Mouse (Mus musculus) erythroblast, embryonic 14.5 days (primary cell): ENCODE measurements around the gene Fuca2. TPM values are rescaled to one million over a fixed set of nuclear protein-coding genes. Genes with fewer than 3 reads are reported as not detected.

Experiments used
- H3K27me3 ChIP-seq: 2 replicates; pipeline ENCODE4 v1.6.1; 2012; ENCODE audit warnings: inconsistent platforms; ENCODE audit not compliant: control insufficient read depth
- H3K36me3 ChIP-seq: 2 replicates; pipeline ENCODE4 v1.6.1; 2012; ENCODE audit warnings: mild to moderate bottlenecking, inconsistent platforms; ENCODE audit not compliant: control insufficient read depth
- H3K4me1 ChIP-seq: 2 replicates; pipeline ENCODE4 v1.6.1; 2012; ENCODE audit warnings: inconsistent platforms; ENCODE audit not compliant: control insufficient read depth
- H3K4me3 ChIP-seq: replicated peaks from 2 replicates; pipeline ENCODE3; 2012; ENCODE audit warnings: moderate library complexity, mild to moderate bottlenecking, inconsistent platforms
- H3K9me3 ChIP-seq: 2 replicates; pipeline ENCODE4 v1.6.1; 2012; ENCODE audit warnings: low read length, inconsistent platforms, mixed read lengths; ENCODE audit not compliant: control insufficient read depth
- GATA1 ChIP-seq: IDR thresholded peaks from 2 replicates; pipeline ENCODE4 v1.6.1; 2012; ENCODE audit warnings: low read length, inconsistent platforms, mixed read lengths
- TAL1 ChIP-seq: IDR thresholded peaks from 3 replicates; pipeline ENCODE4 v1.6.1; 2012; ENCODE audit warnings: low read length, inconsistent platforms, mixed read lengths
- polyA plus RNA-seq: library from polyadenylated mRNA; stranded (reverse); fragments of >175 nt; gene quantifications from 2 replicates; pipeline ENCODE4 v1.2.3, GENCODE M21; 2012

The Fuca2 gene
- polyA plus RNA-seq, 1 experiment: 1.2 TPM

GRCm38 (mm10) chr10:13554316-13554715 lies 55.0 kb downstream of the Fuca2 start:
- no peak for TF ChIP-seq TAL1
- TF ChIP-seq GATA1: no peak
- Histone ChIP-seq H3K9me3 (no peaks in the 10 kb centered on the region), H3K4me1 (peaks cover 33% of the 10 kb centered on the region), H3K4me3 (peak overlapping the region; percentile 3), H3K27me3 (no peaks in the 10 kb centered on the region), H3K36me3 (peaks cover 24% of the 10 kb centered on the region)

DNA sequence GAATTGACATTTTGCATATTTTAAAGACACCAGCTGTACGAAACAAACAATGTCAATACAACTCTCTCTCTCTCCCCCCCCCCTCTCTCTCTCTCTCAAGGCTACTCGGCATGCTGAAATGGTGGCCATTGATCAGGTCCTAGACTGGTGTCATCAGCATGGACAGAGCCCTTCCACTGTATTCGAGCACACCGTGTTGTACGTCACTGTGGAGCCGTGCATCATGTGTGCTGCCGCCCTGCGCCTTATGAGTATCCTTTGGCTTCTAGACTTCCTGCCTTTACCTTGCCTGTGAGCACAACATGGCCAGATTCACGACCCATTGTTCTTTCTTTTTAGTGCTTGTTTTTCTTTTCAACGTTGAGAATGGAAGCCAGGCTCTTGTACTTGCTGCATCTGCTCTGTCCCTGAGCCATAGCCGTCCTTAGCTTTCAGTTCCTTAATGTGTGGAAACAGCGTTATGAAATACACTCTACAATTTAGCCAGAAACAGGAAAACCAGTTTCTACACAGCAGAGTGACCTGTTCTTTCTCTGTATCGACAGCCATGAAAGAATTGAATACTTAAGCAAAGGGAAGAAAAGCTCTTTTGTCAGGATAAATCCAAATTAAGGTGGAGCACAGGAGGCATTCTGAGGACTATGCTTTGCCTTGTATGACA lies 60.8 kb downstream of the Fuca2 start:
- no peak for TF ChIP-seq GATA1
- TF ChIP-seq TAL1: no peak
- H3K27me3 ChIP-seq: no peaks in the 10 kb centered on the region
- H3K9me3 ChIP-seq: no peaks in the 10 kb centered on the region
- H3K36me3 ChIP-seq: peaks cover 59% of the 10 kb centered on the region
- H3K4me1 ChIP-seq: peaks cover 7% of the 10 kb centered on the region
- no peak overlapping the region for H3K4me3 ChIP-seq

GRCm38 (mm10) chr10:13564364-13565079 lies 65.2 kb downstream of the Fuca2 start:
- no peaks in the 10 kb centered on the region for H3K9me3 ChIP-seq
- H3K36me3 ChIP-seq: peaks cover 38% of the 10 kb centered on the region
- H3K27me3 ChIP-seq: no peaks in the 10 kb centered on the region
- H3K4me1 ChIP-seq: no peaks in the 10 kb centered on the region
- H3K4me3 ChIP-seq: no peak overlapping the region
- TF ChIP-seq GATA1 (no peak), TAL1 (no peak)

GRCm38 (mm10) chr10:13565080-13565448 lies 65.7 kb downstream of the Fuca2 start:
- TF ChIP-seq GATA1 (no peak), TAL1 (no peak)
- no peaks in the 10 kb centered on the region for H3K9me3 ChIP-seq
- H3K4me3 ChIP-seq: no peak overlapping the region
- H3K4me1 ChIP-seq: no peaks in the 10 kb centered on the region
- peaks cover 35% of the 10 kb centered on the region for H3K36me3 ChIP-seq
- no peaks in the 10 kb centered on the region for H3K27me3 ChIP-seq

- TF ChIP-seq TAL1 (no peak), GATA1 (no peak)
- no peak overlapping the region for H3K4me3 ChIP-seq
- peaks cover 21% of the 10 kb centered on the region for H3K36me3 ChIP-seq
- no peaks in the 10 kb centered on the region for H3K4me1 ChIP-seq
- no peaks in the 10 kb centered on the region for H3K27me3 ChIP-seq
- H3K9me3 ChIP-seq: no peaks in the 10 kb centered on the region
These were observed 67.1 kb downstream of the Fuca2 start for GRCm38 (mm10) chr10:13566393-13566792.

Other genes starting within 250 kb of the Fuca2 start
- under 0.01 and 0.02 TPM in 2 replicates for gene Phactr2, start 25.1 kb upstream of the Fuca2 start, polyA plus RNA-seq
- gene Adat2, start 53.4 kb downstream of the Fuca2 start, polyA plus RNA-seq: 0.06 and 0.11 TPM in 2 replicates
- gene Pex3, start 53.6 kb downstream of the Fuca2 start, polyA plus RNA-seq: 0.48 and 0.65 TPM in 2 replicates